Mouse (Mus musculus) heart, embryonic 10.5 days (tissue): ENCODE data around the gene Micall1. TPM values are rescaled to one million over a fixed set of nuclear protein-coding genes. Genes with fewer than 3 reads are reported as not detected.

Source experiments
- DNase-seq: peaks from one replicate; pipeline ENCODE4 v3.0.0-alpha.2; 2017; ENCODE audit warnings: low spot score
- H3K27ac ChIP-seq: fragments of 300-500 bp; sonication (generic); 2 replicates; pipeline ENCODE4 v1.5.1; 2016; ENCODE audit warnings: mild to moderate bottlenecking
- H3K27me3 ChIP-seq: fragments of 300-500 bp; sonication (generic); 2 replicates; pipeline ENCODE4 v1.6.1; 2016; ENCODE audit warnings: mild to moderate bottlenecking; ENCODE audit not compliant: poor library complexity, insufficient read depth, severe bottlenecking
- H3K36me3 ChIP-seq: fragments of 300-500 bp; sonication (generic); 2 replicates; pipeline ENCODE4 v1.6.1; 2016; ENCODE audit warnings: mild to moderate bottlenecking, moderate library complexity
- H3K4me1 ChIP-seq: fragments of 300-500 bp; sonication (generic); 2 replicates; pipeline ENCODE4 v1.6.1; 2016; ENCODE audit warnings: mild to moderate bottlenecking
- H3K4me3 ChIP-seq: fragments of 300-500 bp; sonication (generic); 2 replicates; pipeline ENCODE4 v1.5.1; 2016; ENCODE audit warnings: mild to moderate bottlenecking, moderate library complexity
- H3K9me3 ChIP-seq: fragments of 300-500 bp; sonication (generic); 2 replicates; pipeline ENCODE4 v1.6.1; 2016; ENCODE audit warnings: mild to moderate bottlenecking, moderate library complexity
- WGBS: fragments of 180-500 bp; shearing (Covaris S2); methylation state at CpG from one replicate; pipeline ENCODE4 v1.1.7; 2016; 5-methylcytosine and 5-hydroxymethylcytosine counted together
- polyA plus RNA-seq: library from polyadenylated mRNA; unstranded; fragments of >200 nt; fragmentation: Nextera tagmentation; extraction: Ambion mirVana; gene quantifications from 2 replicates; pipeline ENCODE4 v1.2.1, GENCODE M21; 2016

The Micall1 gene
- polyA plus RNA-seq, 1 experiment from 2014 or later, result 13.1 TPM

DNA sequence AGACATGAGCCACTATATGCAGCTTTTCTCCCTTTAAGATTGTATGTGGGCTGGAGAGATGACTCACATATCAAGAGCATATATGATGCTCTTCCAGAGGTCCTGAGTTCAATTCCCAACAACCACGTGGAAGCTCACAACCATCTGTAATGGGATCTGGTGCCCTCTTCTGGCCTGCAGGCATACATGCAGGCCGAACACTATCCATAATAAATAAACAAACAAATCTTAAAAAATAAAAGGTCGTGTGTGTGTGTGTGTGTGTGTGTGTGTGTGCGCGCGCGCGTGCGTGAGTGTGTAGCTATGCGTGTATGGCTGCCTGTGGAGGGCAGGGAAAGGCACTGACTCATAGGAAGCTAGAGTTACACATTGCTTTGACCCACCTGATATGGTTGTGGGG is 30.9 kb downstream of the Micall1 start:
- H3K36me3 ChIP-seq, result peaks cover 14% of the 10 kb centered on the region
- no peaks in the 10 kb centered on the region for H3K9me3 ChIP-seq
- no peak for DNase-seq
- no peak overlapping the region for H3K27ac ChIP-seq
- WGBS, result 58% methylated on average over 10 of the region's 10 CpGs
- H3K4me1 ChIP-seq, result peaks cover 20% of the 10 kb centered on the region
- H3K4me3 ChIP-seq, result no peak overlapping the region
- no peaks in the 10 kb centered on the region for H3K27me3 ChIP-seq

DNA sequence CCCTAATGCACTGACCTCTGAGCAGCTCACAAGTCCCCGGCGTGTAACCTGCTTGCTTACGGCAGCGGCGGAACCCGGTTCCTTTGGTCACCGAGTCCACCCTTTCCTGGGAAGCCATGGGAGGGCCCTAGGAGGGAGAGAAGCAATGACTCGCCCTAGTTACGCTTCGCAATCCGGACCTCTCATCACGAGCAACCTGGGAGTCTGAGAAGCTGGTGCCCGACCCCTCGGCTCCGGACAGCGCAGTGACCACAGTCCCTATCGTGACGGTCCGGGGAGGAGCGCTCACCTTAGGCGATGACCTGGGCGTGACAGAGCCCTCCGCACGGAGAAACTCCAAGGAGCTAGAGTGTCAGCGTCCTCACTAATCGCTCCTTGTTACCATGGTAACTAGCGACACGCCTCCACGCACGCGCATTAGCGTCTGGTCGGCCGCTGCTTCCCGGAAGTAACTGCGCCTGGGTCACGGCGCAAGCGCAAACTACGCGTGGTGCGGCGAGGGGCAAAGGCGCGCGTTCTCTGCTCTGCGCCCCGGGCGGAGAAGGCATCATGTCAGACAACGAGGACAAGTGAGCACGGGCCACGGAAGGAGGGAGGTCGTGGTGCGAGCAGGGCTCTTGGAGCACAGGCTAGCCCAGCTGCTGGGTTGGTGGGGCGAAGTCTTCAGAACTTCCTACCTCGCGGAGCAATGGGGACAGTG is 32.3 kb downstream of the Micall1 start, which contains the start of the genes Polr2f and 1700088E04Rik:
Polr2f (plus strand) TSS at position 144 of the 700 bp plus-strand sequence.
1700088E04Rik (minus strand) TSS at position 388 of the 700 bp plus-strand sequence.
- peak; percentile 96 for DNase-seq
- H3K4me1 ChIP-seq, result peaks cover 20% of the 10 kb centered on the region
- peaks cover 22% of the 10 kb centered on the region for H3K36me3 ChIP-seq
- WGBS, result under 1% methylated on average over 57 of the region's 57 CpGs
- H3K9me3 ChIP-seq, result no peaks in the 10 kb centered on the region
- H3K4me3 ChIP-seq, result peak within 1 kb of the TSS; percentile 83
- H3K27ac ChIP-seq, result peak within 1 kb of the TSS; percentile 86
- H3K27me3 ChIP-seq, result no peaks in the 10 kb centered on the region

DNA sequence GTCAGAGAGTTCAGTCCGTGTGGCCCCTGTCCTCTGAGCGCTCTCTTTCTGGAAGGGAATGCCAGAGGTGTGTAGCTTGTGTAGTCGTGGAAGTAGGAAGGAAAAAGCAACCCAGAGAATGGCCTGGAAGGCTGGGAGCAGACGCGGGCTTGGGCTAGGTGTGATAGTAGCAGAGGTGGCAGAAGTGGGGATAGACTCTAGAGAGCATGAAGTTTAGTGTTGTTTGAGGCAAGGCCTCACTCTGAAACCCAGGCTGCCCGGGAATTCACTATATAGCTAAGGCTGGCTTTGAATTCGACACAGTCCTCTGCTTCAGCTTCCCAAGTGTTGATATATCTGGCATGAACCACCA is 32.8 kb downstream of the Micall1 start:
- peak overlapping the region; percentile 83 for H3K4me3 ChIP-seq
- no peaks in the 10 kb centered on the region for H3K9me3 ChIP-seq
- 1% methylated on average over 7 of the region's 7 CpGs for WGBS
- H3K27me3 ChIP-seq, result no peaks in the 10 kb centered on the region
- peaks cover 27% of the 10 kb centered on the region for H3K36me3 ChIP-seq
- peak overlapping the region; percentile 86 for H3K27ac ChIP-seq
- peaks cover 20% of the 10 kb centered on the region for H3K4me1 ChIP-seq
- DNase-seq, result no peak

DNA sequence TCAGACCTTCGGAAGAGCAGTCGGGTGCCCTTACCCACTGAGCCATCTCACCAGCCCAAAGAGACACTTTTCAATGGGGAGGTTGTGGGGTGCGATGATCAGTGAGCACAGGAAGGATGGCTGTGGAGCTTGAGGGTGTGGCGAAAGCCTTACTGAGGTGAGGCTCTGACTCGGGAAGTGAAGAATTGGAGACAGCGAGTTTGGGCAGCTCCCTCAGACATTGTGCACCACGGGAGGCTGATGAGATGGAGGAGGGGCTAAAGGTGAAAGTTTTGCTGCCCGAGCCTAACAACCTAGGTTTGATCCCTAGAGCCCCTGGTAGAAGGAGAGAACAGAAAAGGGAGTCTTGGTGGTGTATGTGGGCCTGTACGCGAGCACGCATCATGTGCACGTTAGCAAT is 34.6 kb downstream of the Micall1 start:
- Histone ChIP-seq H3K9me3 (no peaks in the 10 kb centered on the region), H3K27me3 (no peaks in the 10 kb centered on the region), H3K36me3 (peaks cover 45% of the 10 kb centered on the region), H3K27ac (no peak overlapping the region), H3K4me1 (peaks cover 20% of the 10 kb centered on the region), H3K4me3 (no peak overlapping the region)
- no peak for DNase-seq
- whole genome bisulfite sequencing, result 85% methylated on average over 12 of the region's 12 CpGs

DNA sequence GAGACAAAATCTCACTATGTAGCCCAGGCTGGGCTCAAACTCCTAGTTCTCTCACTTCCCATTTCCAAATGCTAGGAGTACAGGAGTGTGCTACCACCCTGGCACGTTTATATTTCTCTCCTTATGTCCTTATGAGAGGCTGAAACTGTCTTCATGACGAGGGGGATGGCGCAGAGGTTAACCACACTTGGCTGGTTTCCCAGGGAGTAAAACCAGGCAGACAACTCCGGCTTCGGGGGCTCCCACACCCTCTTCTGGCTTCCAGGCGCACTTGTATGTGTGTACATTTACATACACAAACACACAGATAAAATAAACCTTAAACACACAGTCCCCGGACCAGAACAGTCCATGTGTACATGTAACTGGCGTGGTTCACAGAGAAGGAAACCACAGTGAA is 35.3 kb downstream of the Micall1 start:
- Histone ChIP-seq H3K27ac (no peak overlapping the region), H3K4me3 (no peak overlapping the region), H3K9me3 (no peaks in the 10 kb centered on the region), H3K27me3 (no peaks in the 10 kb centered on the region), H3K36me3 (peaks cover 51% of the 10 kb centered on the region), H3K4me1 (peaks cover 20% of the 10 kb centered on the region)
- 89% methylated on average over 8 of the region's 8 CpGs for WGBS
- DNase-seq, result no peak

DNA sequence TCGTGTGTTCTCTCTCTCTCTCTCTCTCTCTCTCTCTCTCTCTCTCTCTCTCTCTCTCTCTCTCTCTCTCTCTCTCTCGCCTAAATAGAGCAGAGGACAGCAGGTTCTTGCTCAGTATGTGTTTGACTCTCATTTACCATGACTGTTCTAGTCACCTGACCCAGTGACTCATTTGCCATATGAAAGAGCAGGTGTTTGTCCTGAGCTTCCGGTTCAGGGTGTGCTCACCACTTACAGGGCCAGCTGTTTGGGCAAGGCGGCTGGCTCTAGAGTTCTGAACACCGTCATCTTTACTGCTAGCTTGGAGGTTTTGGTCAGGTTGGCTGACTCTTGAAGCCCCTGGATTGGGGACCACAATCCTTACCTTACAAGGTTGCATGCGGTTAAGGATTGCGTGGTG is 36.8 kb downstream of the Micall1 start:
- H3K36me3 ChIP-seq, result peaks cover 63% of the 10 kb centered on the region
- peaks cover 18% of the 10 kb centered on the region for H3K4me1 ChIP-seq
- no peaks in the 10 kb centered on the region for H3K27me3 ChIP-seq
- H3K27ac ChIP-seq, result no peak overlapping the region
- no peaks in the 10 kb centered on the region for H3K9me3 ChIP-seq
- 91% methylated on average over 7 of the region's 7 CpGs for WGBS
- no peak for DNase-seq
- no peak overlapping the region for H3K4me3 ChIP-seq

DNA sequence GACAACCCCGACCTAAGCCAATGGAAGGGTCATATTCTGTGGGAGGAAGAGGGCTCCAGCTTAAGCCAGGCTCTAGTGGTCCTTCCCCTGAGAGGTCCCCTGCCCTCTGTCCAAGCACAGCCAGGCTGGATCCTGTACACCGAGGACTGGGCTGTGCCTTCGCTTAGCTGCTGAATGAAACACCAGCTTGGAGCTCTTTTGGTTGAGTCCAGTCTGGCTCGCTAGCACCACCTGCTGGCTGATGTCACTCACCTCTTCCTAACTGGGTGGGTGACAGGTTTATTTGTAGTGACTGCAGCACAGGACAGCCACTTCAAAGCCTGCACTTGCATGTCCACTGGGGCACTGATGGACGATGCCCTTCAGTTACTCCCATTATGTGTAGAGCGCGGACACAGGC is 39.8 kb downstream of the Micall1 start:
- no peak overlapping the region for H3K27ac ChIP-seq
- peaks cover 88% of the 10 kb centered on the region for H3K36me3 ChIP-seq
- DNase-seq, result peak; percentile 93
- WGBS, result 54% methylated on average over 7 of the region's 7 CpGs
- H3K27me3 ChIP-seq, result no peaks in the 10 kb centered on the region
- no peaks in the 10 kb centered on the region for H3K4me1 ChIP-seq
- H3K9me3 ChIP-seq, result no peaks in the 10 kb centered on the region
- H3K4me3 ChIP-seq, result no peak overlapping the region

DNA sequence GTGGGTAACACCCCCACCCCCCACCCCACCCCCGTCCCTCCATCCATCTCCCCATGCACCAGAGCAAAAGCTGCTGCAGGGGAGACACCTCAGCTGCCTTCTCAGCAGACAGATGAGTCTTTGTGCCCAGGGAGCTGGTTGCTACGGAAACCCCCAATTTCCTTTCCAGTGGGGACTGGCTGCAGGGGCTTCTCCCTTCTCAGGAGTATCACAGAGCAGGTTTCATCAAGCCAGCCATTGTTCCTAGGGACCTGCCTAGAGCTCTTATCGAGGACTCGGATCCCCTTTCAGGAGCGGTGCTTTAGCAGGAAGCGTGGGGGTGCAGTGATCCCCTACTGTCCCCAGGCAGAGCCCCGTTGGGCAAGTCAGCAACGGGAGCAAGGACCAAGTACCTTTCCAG is 43.2 kb downstream of the Micall1 start:
- Histone ChIP-seq H3K27me3 (peaks cover 10% of the 10 kb centered on the region; the same call in 1 of the 2 replicates), H3K4me1 (peaks cover 21% of the 10 kb centered on the region), H3K4me3 (no peak overlapping the region), H3K9me3 (no peaks in the 10 kb centered on the region), H3K27ac (no peak overlapping the region), H3K36me3 (peaks cover 58% of the 10 kb centered on the region)
- 67% methylated on average over 8 of the region's 8 CpGs for WGBS
- DNase-seq, result no peak

DNA sequence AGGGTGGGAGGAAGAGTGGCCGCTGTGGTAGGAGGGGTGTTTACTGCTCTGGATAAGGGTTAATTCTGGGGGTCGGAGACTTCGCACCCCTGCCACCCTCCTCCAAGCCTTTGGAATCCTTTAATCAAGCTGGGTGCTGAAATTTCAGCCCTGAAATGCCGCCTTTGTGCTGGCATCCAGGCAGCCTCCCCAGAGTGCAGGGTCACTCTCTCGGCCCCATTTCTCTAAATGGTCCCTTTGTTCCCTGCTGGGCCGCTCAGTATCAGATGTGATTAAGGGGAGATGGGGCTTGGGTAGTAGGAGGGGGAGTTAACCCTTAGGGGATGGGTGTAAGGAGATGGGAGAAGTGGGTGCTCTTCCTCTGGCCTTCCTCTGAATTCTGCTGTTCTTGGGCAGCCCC is 44.0 kb downstream of the Micall1 start:
- H3K27me3 ChIP-seq, result peaks cover 18% of the 10 kb centered on the region
- 53% methylated on average over 6 of the region's 6 CpGs for WGBS
- no peak overlapping the region for H3K27ac ChIP-seq
- peaks cover 49% of the 10 kb centered on the region for H3K36me3 ChIP-seq
- H3K9me3 ChIP-seq, result no peaks in the 10 kb centered on the region
- peaks cover 23% of the 10 kb centered on the region for H3K4me1 ChIP-seq
- no peak overlapping the region for H3K4me3 ChIP-seq
- DNase-seq, result no peak

DNA sequence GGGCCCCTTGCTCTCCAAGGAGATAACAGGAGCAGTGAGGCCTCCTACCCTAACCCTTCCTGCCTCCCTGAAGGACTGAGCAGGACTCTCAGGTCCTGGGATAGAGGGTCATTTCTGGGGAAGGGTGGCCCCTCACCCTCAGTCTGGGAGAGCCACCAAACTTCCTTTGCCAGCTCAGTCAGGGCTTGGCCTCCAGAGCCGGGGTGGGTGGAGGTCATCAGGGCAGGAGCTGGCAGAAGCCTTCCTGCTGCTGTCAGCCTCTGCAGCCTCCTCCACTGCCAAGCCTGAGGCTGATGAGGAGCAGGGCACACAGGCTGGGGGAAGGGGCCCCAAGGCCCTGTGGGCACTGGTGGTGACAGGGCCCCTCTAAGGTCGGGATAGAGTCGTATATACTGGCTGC is 46.9 kb downstream of the Micall1 start:
- no peak overlapping the region; the same call in 1 of the 2 replicates for H3K27ac ChIP-seq
- WGBS, result 51% methylated on average over 3 of the region's 3 CpGs

DNA sequence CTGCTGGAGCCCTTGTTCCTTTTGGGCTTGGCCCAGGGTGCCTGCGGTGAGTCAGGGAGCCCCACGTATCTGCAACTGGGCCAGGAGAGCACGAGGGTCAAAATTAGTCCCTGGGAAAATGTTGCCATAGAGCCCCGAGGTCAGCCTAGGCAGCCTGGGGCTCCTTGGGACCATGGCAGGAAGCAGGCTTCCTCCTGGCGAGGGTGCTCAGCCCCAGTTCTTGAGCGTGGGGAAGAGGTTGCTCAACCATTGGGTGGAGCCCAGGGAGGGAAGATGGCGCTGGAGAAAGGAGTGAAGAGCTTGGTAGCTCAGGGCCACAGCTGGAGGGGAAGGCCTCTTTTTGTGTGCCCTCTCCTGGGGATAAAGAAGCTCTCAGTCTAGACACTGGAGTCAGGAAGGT is 53.6 kb downstream of the Micall1 start:
- peaks cover 34% of the 10 kb centered on the region for H3K4me1 ChIP-seq
- 66% methylated on average over 7 of the region's 7 CpGs for WGBS
- DNase-seq, result no peak
- H3K27ac ChIP-seq, result no peak overlapping the region
- H3K36me3 ChIP-seq, result no peaks in the 10 kb centered on the region
- no peaks in the 10 kb centered on the region for H3K9me3 ChIP-seq
- peaks cover 96% of the 10 kb centered on the region for H3K27me3 ChIP-seq
- H3K4me3 ChIP-seq, result no peak overlapping the region

More for the DNA sequence above, 46.9 kb downstream of the Micall1 start:
- no peak for DNase-seq
- peaks cover 47% of the 10 kb centered on the region for H3K27me3 ChIP-seq
- no peaks in the 10 kb centered on the region for H3K9me3 ChIP-seq
- H3K4me1 ChIP-seq, result peaks cover 23% of the 10 kb centered on the region
- H3K4me3 ChIP-seq, result 0 out of 2 replicates have a peak overlapping the region, but pooled peaks have one; percentile 8
- H3K36me3 ChIP-seq, result peaks cover 25% of the 10 kb centered on the region

DNA sequence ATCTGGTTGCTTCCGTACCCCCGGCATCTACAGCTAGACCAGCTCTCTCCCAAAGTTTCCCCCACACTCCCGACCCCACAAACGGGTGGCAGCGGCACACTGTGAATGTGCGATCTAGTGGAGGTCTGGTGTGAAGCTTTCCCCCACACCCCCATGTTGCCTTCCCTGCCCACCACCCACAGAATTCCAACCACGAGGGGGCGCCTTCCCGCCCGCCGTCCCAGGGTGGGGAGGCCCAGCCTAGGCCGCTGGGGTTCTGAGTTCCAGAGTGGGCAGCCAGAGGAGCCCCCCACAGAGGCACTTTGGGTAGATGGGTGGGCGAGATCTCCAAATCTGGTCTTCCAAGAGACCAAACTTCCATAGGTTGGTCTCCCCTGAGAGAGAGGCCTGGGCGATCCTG is 54.1 kb downstream of the Micall1 start:
- peaks cover 38% of the 10 kb centered on the region for H3K4me1 ChIP-seq
- H3K27me3 ChIP-seq, result peaks cover 91% of the 10 kb centered on the region
- H3K4me3 ChIP-seq, result peak overlapping the region; percentile 42
- no peak for DNase-seq
- 38% methylated on average over 14 of the region's 14 CpGs for WGBS
- no peaks in the 10 kb centered on the region for H3K36me3 ChIP-seq
- H3K9me3 ChIP-seq, result no peaks in the 10 kb centered on the region
- H3K27ac ChIP-seq, result no peak overlapping the region

DNA sequence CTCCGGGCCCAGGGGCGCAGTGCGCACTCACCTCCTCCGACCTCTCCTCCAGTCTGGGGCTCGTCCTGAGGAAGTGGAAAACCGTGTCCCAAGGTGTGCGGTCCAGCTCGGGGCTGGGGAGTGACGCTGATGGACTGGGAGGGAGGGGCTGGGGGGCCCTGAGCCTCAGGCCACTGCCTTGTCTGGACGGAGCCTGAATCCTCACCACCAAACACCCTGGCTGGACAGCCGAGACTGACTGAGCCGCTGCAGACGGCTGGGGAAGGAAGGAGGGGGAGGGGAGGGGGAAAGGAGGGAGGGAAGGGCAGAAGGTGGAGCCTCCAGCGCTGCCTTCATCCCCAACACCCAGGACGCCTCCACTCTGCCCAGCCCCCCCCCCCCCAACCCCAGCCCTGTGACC is 55.6 kb downstream of the Micall1 start:
- Histone ChIP-seq H3K27me3 (peaks cover 84% of the 10 kb centered on the region), H3K4me3 (peak overlapping the region; percentile 42), H3K9me3 (no peaks in the 10 kb centered on the region), H3K4me1 (peaks cover 43% of the 10 kb centered on the region), H3K36me3 (no peaks in the 10 kb centered on the region), H3K27ac (0 out of 2 replicates have a peak overlapping the region, but pooled peaks have one; percentile 42)
- 2% methylated on average over 13 of the region's 15 CpGs for WGBS
- DNase-seq, result no peak
